Mouse (Mus musculus): ENCODE data around the gene Ski.

Ski gene

GRCm38 (mm10) chr4:155129996-155130395, 92.4 kb downstream of the Ski start:
- no peak for DNase-seq (ENCODE audit: low read depth, low spot score)

GRCm38 (mm10) chr4:155129132-155129917, 93.1 kb downstream of the Ski start:
- DNase-seq (ENCODE audit: low read depth, low spot score): peak; percentile 76

- no peak for DNase-seq (ENCODE audit: low read depth, low spot score)
Observed at GRCm38 (mm10) chr4:155128411-155128810, 94.0 kb downstream of the Ski start.

- DNase-seq (ENCODE audit: low read depth, low spot score): peak; percentile 69
Observed at GRCm38 (mm10) chr4:155126602-155127372, 95.6 kb downstream of the Ski start.

GRCm38 (mm10) chr4:155126194-155126593, 96.2 kb downstream of the Ski start:
- no peak for DNase-seq (ENCODE audit: low read depth, low spot score)

- DNase-seq (ENCODE audit: low read depth, low spot score): no peak
Observed at GRCm38 (mm10) chr4:155125310-155125709, 97.1 kb downstream of the Ski start.

GRCm38 (mm10) chr4:155123868-155124534, 98.4 kb downstream of the Ski start:
- no peak for DNase-seq (ENCODE audit: low read depth, low spot score)

- peak; percentile 37 for DNase-seq (ENCODE audit: low read depth, low spot score)
Observed at GRCm38 (mm10) chr4:155122444-155123040, 99.8 kb downstream of the Ski start.

GRCm38 (mm10) chr4:155121915-155122443, 100.4 kb downstream of the Ski start:
- DNase-seq (ENCODE audit: low read depth, low spot score): no peak

GRCm38 (mm10) chr4:155121222-155121621, 101.2 kb downstream of the Ski start:
- DNase-seq (ENCODE audit: low read depth, low spot score): no peak

- no peak for DNase-seq (ENCODE audit: low read depth, low spot score)
Observed at GRCm38 (mm10) chr4:155120583-155120982, 101.8 kb downstream of the Ski start.

- no peak for DNase-seq (ENCODE audit: low read depth, low spot score)
Observed at GRCm38 (mm10) chr4:155120038-155120437, 102.4 kb downstream of the Ski start.

- DNase-seq (ENCODE audit: low read depth, low spot score): no peak
Observed at GRCm38 (mm10) chr4:155118278-155118677, 104.1 kb downstream of the Ski start.

GRCm38 (mm10) chr4:155117396-155117978, 104.9 kb downstream of the Ski start:
- DNase-seq (ENCODE audit: low read depth, low spot score): no peak

GRCm38 (mm10) chr4:155116607-155117006, 105.8 kb downstream of the Ski start:
- no peak for DNase-seq (ENCODE audit: low read depth, low spot score)

GRCm38 (mm10) chr4:155113766-155114410, 108.5 kb downstream of the Ski start:
- DNase-seq (ENCODE audit: low read depth, low spot score): no peak

- no peak for DNase-seq (ENCODE audit: low read depth, low spot score)
Observed at GRCm38 (mm10) chr4:155109471-155109870, 112.9 kb downstream of the Ski start.

- DNase-seq (ENCODE audit: low read depth, low spot score): no peak
Observed at GRCm38 (mm10) chr4:155107886-155108285, 114.5 kb downstream of the Ski start.

Measured in CD4-positive, CD25-positive, alpha-beta regulatory T cell, adult 2 months (primary cell).